Mouse (Mus musculus) erythroblast, adult 5-6 weeks (primary cell): ENCODE data around the gene Mcrs1. TPM values are rescaled to one million over a fixed set of nuclear protein-coding genes. Genes with fewer than 3 reads are reported as not detected.
"Not testable (repeated sequence)": the region's sequence is repeated elsewhere in the genome, so short reads cannot be mapped to it uniquely, and the experiment has no call there.

ENCODE experiments used
- ATAC-seq: replicated peaks from 2 replicates; pipeline ENCODE4 v1.8.0; 2016; ENCODE audit warnings: moderate number of reproducible peaks, mild to moderate bottlenecking, moderate TSS enrichment, inconsistent platforms; ENCODE audit not compliant: poor library complexity, low FRiP score, severe bottlenecking
- total RNA-seq, 2 experiments: library from RNA; stranded (forward) in 1 of 2; stranded (reverse) in 1 of 2; fragments of 150-400 nt in 1 of 2; fragments of 200-764, 138-1000 nt in 1 of 2; gene quantifications; 2 replicates each; pipeline versions ENCODE4 v1.2.3 to v1.2.4; 2015 to 2017; ENCODE audit warnings: low replicate concordance in 2 of 2

Mcrs1 gene
- total RNA-seq (2015; ENCODE audit: low replicate concordance) (13.8 and 14.2 TPM in 2 replicates), total RNA-seq (2017; ENCODE audit: low replicate concordance) (12.5 and 20.0 TPM in 2 replicates)

DNA sequence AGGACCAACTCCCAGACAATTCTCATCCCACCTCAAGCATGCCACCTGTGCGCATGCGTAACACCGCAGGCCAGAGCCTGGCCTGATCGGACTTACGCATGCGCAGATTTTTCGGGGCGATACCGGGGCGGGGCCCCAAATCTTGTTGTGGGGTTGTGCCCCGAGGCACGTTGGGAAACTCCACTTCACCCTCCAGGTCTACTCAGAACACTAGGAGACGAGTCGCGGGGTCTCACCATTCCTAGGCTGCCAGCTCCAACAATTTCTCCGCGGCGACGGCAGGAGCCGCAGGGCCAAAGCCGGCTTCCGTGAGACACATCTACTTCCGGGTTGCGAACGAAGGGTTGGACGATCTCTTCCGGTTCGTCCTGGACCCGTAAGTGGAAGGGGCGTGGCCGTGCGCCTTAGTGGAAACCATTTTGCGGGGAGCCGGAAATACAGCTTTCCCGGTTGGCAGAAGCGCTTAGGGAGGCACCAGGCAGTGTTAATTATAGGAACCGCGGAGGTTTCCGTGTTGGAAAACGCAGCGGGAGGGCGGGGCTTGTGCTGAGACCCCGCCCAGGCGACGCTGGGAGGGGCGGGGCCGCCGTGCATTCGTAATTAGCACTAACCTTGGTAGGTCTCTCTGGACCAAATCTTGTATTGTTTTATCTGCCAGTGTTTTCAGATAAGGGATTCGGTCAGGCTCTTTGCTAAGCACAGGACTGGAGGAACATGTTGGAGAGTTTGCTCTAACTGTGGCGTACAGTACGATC, at the start of gene Mcrs1:
Gene Mcrs1, minus strand, starts transcription at position 336 of the 755 bp plus-strand sequence.
- ATAC-seq = peak; percentile 91

DNA sequence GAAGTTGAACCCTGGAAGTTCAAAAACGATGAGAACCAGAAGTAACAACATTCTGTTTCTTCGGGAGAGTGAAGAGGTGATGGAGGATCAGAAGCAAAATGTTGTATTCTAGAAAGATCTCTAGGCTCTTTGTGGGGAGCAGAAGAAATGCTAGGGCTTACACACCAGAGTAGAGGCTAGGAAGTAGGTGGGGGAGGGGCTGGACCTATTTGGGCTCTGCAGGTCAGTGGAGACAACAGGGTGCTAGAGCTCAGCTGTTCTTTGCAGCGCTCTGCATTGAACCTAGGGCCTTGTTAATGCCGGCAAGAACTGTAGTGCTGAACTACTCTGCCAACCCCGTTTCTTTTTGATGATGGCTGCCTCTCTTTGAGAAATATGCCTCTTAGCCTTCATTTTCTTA, 44.5 kb upstream of the Mcrs1 start:
- ATAC-seq = no peak

DNA sequence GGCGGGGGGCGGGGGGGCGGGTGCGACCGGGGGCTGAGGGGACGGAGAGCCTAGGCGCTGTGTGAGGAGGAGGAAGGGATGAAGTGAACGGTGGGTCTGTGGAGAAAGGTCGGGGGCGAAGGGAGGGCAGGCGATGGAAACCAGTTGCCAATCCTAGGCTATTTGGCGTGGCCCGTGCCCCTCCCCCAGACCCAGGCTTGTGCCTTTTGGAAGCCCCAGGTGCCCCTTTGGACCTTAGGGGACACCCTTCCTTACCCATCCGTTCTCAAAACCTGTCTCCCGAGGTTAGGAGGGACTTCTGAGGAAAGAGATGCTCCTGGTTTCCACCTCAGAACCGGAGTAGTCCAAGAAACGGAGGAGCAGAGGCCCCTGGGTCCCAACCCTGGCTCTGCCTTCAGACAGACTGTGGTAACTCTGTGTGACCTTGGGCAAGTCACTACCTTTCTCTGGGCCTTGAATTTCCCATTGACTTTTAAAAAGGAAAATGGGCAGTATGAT, 43.8 kb upstream of the Mcrs1 start, which contains the start of gene Fam186b:
Gene Fam186b, minus strand, starts transcription at position 405 of the 498 bp plus-strand sequence.
- ATAC-seq = no peak

DNA sequence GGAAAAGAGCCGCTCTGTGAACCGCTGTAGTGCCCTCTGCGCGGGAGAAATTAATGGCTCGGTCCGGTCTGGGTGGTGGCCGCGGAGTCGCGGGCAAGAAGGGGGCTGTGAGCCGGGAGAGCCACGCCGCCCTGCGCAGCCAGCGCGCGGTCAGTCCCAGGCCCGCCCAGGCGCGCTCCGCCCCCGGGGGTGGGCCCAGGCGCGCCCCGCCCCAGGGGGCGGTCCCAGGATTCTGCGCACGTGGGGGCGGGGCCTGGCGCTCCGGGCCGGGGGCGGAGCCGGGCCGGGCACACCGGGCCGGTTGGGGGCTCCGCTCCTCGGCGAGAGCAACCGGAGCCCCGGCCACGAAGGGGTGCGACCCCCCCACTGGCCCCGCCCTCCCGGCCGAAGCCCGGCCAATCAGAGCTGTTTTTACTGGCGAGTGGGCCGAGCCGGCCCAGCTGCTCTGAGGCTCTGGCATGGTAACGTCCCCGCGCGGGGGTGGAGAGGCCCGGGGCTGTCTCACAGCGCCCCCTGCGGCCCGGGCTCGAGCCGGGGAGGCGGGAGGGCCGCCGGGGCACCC, 43.1 kb upstream of the Mcrs1 start, which contains the start of gene Prpf40b:
Gene Prpf40b, plus strand, starts transcription at position 275 of the 562 bp plus-strand sequence.
- peak; percentile 80 for ATAC-seq

DNA sequence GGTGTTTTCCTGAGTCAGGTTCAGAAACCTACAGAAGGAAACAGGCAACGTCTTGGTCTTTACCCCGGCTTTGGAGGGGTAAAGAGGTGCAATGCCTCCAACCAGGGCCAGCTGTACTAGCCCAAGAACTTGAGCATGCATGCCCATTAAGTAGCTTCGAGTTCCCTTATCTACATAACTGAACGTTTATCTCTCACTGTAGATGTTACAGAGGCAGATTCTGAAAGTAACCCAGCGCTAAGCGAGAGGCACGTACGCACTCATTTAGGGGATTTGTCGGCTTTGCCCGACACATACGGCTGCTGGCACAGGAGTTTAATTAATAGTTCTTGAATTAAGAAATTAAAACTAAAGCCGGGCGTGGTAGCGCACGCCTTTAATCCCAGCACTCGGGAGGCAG, 42.5 kb upstream of the Mcrs1 start:
- no peak for ATAC-seq

GRCm38 (mm10) chr15:99290586-99290985, 38.8 kb upstream of the Mcrs1 start:
- no peak for ATAC-seq

GRCm38 (mm10) chr15:99285189-99285535, 33.4 kb upstream of the Mcrs1 start:
- ATAC-seq = no peak

GRCm38 (mm10) chr15:99284527-99285188, 32.9 kb upstream of the Mcrs1 start:
- 0 out of 2 replicates have a peak, but pooled peaks have one; percentile 37 for ATAC-seq

- no peak for ATAC-seq
Observed at GRCm38 (mm10) chr15:99283456-99283855, 31.7 kb upstream of the Mcrs1 start.

DNA sequence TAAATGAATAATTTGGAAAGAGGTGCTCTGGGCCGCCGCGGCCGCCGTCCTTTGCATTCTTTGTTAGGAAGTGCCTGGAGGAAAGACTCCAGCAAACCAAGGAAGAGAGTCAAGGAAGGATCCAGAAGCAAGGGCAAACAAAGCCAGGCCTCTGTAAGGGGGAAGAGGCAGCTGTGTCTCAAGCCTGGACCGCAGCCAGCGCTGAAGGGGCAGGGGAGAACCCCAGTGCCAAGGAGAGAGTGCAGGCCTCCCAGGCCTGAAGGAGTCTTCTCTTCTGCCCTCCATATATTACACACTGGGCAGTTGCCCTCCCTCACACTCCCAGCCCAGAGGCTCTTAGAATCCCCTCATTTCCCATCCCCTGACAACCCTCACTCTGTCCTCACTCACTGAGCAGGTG, 26.5 kb upstream of the Mcrs1 start:
- ATAC-seq = no peak

GRCm38 (mm10) chr15:99276095-99276494, 24.3 kb upstream of the Mcrs1 start:
- no peak for ATAC-seq

DNA sequence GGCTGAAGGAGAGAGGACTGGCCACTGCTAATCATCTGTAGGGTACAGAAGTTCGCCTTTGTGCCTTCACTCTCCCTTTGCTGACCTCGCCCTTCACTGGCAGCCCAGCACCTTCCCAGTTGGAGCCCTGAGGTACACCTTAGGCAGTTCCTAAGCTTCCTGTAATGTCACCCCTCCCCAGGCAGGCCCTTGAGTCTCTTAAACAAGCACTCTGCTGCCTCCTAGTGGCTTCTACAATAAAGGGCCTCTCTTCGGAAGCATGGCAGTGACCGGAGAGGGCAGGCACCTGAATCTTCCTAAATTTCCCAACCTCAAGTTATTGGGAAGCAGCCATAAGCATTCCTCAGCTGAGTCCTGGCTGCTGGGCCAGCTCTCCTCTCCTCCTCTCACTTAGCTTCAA, 13.9 kb upstream of the Mcrs1 start:
- peak; percentile 69 for ATAC-seq

DNA sequence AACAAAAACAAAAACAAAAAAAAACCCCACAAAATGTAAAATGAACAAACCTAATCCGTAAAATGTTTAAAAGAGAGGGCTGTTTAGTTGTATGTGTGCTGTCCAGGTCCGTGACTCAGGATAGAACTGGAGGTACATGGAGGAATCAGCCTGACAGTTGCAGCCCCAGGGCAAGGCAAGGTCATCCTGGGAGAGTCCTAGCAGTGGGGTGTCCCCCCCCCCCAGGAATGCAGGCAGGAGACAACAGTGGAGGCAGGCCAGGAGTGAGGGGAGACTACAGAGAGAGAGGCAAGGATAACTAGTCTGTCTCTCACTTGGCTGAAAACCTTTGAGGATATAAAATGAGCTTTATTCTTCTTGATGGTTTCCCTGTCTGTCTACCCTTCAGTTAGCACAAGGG, 12.6 kb upstream of the Mcrs1 start:
- no peak for ATAC-seq

GRCm38 (mm10) chr15:99262702-99263101, 10.9 kb upstream of the Mcrs1 start:
- no peak for ATAC-seq

DNA sequence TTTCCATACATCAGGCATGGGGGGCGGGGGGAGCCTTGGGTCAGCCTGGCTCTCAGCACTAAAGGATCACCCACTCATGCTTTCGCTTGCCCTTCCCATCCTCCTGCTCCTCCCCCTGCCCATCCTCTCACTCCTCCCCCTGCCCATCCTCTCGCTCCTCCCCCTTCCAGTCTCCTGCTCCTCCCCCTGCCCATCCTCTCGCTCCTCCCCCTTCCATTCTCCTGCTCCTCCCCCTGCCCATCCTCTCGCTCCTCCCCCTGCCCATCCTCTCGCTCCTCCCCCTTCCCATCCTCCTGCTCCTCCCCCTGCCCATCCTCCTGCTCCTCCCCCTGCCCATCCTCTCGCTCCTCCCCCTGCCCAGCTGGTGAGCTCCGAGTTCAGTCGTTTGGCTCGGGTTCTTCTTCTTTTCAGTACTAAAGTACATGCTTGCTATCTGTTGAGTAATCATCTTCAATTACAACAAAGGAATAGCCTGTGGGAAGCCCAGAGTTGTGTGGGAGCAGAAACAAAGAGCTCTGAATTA, 8.0 kb upstream of the Mcrs1 start:
- ATAC-seq = peak; percentile 58

DNA sequence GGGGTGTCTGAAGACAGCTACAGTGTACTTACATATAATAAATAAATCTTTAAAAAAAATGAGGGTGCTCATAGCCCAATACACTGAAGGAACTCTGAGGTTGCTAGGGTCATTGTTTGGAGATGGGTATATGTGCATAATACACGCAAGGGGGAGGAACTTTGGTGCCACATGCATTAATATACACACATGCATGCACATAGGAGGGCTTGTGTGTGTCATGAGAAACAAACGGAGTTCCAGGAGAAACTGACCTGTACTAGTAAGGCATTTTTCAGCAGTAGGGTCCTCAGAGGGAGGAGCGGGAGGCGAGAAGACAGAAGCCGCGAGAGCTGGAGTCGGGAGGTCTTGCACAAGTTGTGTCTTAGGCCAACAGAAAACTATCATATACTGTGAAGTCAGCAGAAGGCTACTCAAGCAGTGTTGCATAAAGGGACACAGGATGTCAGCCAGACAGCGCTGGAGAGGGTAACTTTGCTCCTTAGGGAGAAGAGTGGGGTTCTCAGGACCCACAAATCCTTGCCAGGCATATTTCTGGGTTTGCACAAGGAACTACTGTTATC, 7.5 kb upstream of the Mcrs1 start:
- ATAC-seq = no peak

DNA sequence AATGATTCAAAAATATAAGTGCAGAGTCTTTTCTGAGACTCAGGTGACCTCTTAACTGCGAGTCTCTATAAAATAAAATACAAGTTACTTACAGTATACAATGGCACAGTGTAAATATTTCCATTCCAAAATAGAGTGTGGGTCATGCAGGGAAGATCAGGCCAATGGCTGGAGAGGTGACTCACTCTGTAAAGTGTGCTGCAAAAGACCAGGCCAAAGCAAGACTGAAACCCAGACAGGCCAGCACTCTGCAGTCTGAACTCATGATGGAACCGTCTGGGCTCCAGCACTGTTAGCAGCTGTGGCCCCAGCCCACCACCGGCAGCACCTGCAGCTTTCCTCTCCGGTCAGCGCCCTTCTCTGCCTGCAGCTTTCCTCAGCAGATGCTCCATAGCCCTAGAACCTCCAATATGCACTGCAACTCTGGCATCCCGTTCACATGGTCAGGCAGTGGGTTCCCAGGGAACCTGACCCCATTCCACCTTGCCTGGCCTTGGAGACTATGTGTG, 3.5 kb upstream of the Mcrs1 start:
- no peak for ATAC-seq

DNA sequence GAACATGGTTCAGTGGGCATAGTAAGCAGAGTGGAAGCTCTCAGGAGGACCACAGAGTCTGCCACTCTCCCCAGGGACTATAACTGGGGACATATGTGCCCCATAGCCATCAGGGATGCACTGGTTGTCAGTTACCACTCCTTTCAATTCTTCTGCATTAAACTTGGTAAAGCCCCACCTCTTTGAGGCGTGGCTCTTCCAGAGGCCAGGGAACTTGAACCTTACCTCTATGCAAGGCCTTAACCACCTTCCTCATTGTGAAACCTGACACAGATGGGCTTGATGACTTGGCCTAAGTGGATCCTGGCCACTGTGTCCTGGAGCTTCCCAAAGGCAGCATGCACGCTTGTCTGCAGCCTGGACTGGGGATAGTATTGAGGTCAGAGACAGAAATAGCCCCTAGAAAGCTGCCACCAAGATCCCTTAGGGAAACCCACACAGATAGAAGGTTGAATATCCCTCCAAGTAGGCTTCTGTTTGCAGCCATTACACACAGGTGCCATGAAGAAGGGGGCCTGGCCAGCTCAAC, 2.8 kb upstream of the Mcrs1 start:
- no peak for ATAC-seq

GRCm38 (mm10) chr15:99253772-99254171, 2.0 kb upstream of the Mcrs1 start:
- no peak for ATAC-seq

DNA sequence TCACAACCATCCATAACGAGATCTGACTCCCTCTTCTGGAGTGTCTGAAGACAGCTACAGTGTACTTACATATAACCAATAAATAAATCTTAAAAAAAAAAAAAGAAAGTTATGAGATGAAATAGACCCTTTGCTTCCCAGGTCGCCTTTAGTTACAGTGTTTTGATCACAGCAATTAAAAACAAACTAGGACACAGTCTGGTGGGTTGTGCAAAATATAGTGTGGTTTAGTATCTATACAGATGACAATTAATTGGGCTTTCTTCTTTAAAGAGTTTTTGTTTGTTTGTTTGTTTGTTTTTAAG, 1.4 kb upstream of the Mcrs1 start:
- not testable (repeated sequence) for ATAC-seq
